Mouse (Mus musculus) cerebellum, adult 2 months (tissue): ENCODE data around the gene Eif2s2. TPM values are rescaled to one million over a fixed set of nuclear protein-coding genes. Genes with fewer than 3 reads are reported as not detected.
"Not testable (repeated sequence)": the region's sequence is repeated elsewhere in the genome, so short reads cannot be mapped to it uniquely, and the experiment has no call there.

Source experiments
- DNase-seq, 2 experiments: peaks; one replicate each; pipeline ENCODE4 v3.0.0; 2021
- H3K27ac ChIP-seq: fragments of 200-500 bp; 2 replicates; pipeline ENCODE4 v1.5.1; 2012; ENCODE audit warnings: low read length, control low read depth, inconsistent platforms; ENCODE audit not compliant: insufficient read depth
- H3K27me3 ChIP-seq: fragments of 200-500 bp; 2 replicates; pipeline ENCODE4 v1.6.1; 2012; ENCODE audit warnings: inconsistent platforms, mild to moderate bottlenecking, low read length, moderate library complexity; ENCODE audit not compliant: control insufficient read depth, insufficient read depth
- H3K4me1 ChIP-seq: fragments of 200-500 bp; 2 replicates; pipeline ENCODE4 v1.6.1; 2011; ENCODE audit warnings: low read length; ENCODE audit not compliant: control insufficient read depth, insufficient read depth
- H3K4me3 ChIP-seq: fragments of 200-500 bp; replicated peaks from 2 replicates; pipeline ENCODE3; 2011; ENCODE audit warnings: mild to moderate bottlenecking, low read depth, low read length, control low read depth; ENCODE audit not compliant: insufficient read depth
- CTCF ChIP-seq: fragments of 200-500 bp; IDR thresholded peaks from 2 replicates; pipeline ENCODE4 v1.5.1; 2011; ENCODE audit warnings: low read depth, mild to moderate bottlenecking, control low read depth, low read length, moderate library complexity, borderline replicate concordance; ENCODE audit not compliant: insufficient read depth
- POLR2A ChIP-seq: fragments of 200-500 bp; IDR thresholded peaks from 2 replicates; pipeline ENCODE4 v1.6.1; 2011; ENCODE audit warnings: low read length, control low read depth, borderline replicate concordance; ENCODE audit not compliant: insufficient read depth
- WGBS: fragments of 180-500 bp; shearing (Covaris S2); methylation state at CpG from one replicate; pipeline ENCODE4 v1.1.7; 2018; 5-methylcytosine and 5-hydroxymethylcytosine counted together
- polyA plus RNA-seq: library from polyadenylated mRNA; depleted of rRNA; stranded (reverse); fragments of >200 nt; gene quantifications from 2 replicates; pipeline ENCODE4 v1.2.3, GENCODE M21; 2012

The Eif2s2 gene
- polyA plus RNA-seq, 1 experiment = 50.2 TPM

DNA sequence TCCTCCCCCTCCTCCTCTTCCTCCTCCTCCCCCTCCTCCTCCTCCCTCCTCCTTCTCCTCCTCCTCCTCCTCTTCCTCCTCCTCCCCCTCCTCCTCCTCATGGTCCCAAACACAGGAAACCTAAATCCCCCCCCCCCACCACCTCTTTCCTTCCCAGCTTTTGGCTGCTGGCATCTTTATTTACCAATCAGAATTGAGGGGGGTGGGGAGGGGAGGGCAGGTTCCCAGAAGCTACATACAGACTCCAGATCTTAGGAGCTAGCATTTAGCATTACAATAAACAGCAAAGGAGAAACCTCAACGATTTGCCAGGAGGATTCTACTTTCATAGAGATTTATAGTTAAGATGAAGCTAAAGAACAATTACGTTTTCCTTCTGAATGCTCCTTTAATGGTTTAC, 13.1 kb upstream of the Eif2s2 start:
- H3K4me3 ChIP-seq = no peak overlapping the region
- H3K27ac ChIP-seq = no peak overlapping the region
- TF ChIP-seq POLR2A = no peak
- no peak for TF ChIP-seq CTCF
- H3K27me3 ChIP-seq = no peaks in the 10 kb centered on the region
- WGBS = 55% methylated on average over 2 of the region's 2 CpGs
- no peaks in the 10 kb centered on the region for H3K4me1 ChIP-seq
- no peak for DNase-seq

- DNase-seq = no peak
- WGBS = 91% methylated on average over 3 of the region's 3 CpGs
- Histone ChIP-seq H3K27ac (no peak overlapping the region), H3K27me3 (no peaks in the 10 kb centered on the region), H3K4me1 (no peaks in the 10 kb centered on the region), H3K4me3 (no peak overlapping the region)
- TF ChIP-seq POLR2A (no peak), CTCF (no peak)
Observed at GRCm38 (mm10) chr2:154902111-154902510, 9.4 kb upstream of the Eif2s2 start.

DNA sequence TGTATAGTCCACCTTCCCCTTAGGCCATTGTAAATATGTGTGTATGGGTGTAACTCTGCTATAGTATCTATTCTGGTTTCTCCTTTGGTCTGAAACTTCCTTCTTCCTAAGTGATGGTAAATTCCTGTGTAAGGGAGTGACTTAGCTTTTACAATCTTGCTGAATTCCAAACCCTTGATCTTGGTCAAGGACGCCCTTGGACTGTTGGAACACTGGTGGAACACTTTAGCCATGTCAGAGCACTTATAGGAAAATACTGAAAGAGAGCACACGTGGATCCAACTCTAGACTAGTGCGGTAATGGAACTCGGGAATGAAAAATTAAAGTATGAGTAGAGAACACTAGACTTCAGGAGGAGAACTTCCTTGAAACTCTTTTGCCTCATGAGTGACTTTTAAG, 6.7 kb upstream of the Eif2s2 start:
- H3K27ac ChIP-seq, H3K4me3 ChIP-seq, H3K27me3 ChIP-seq, DNase-seq, H3K4me1 ChIP-seq: not testable (repeated sequence)
- 80% methylated on average over 4 of the region's 4 CpGs for WGBS

- not testable (repeated sequence) for DNase-seq, H3K4me3 ChIP-seq, H3K27ac ChIP-seq, H3K4me1 ChIP-seq, H3K27me3 ChIP-seq
- WGBS = 91% methylated on average over 8 of the region's 8 CpGs
Observed at GRCm38 (mm10) chr2:154899004-154899403, 6.3 kb upstream of the Eif2s2 start.

- WGBS = 70% methylated on average over 4 of the region's 4 CpGs
- no peak overlapping the region for H3K4me3 ChIP-seq
Observed at GRCm38 (mm10) chr2:154893548-154893947, 813 bp upstream of the Eif2s2 start.

GRCm38 (mm10) chr2:154893045-154893385, 280 bp upstream of the Eif2s2 start:
- Histone ChIP-seq H3K4me3 (peak overlapping the region; percentile 73), H3K27ac (no peak overlapping the region), H3K27me3 (no peaks in the 10 kb centered on the region), H3K4me1 (peaks cover 3% of the 10 kb centered on the region; the same call in 1 of the 2 replicates)
- TF ChIP-seq POLR2A = no peak
- no peak for TF ChIP-seq CTCF
- no peak for DNase-seq
- 9% methylated on average over 12 of the region's 12 CpGs for WGBS

More at GRCm38 (mm10) chr2:154893548-154893947, 813 bp upstream of the Eif2s2 start:
- H3K4me1 ChIP-seq = peaks cover 3% of the 10 kb centered on the region; the same call in 1 of the 2 replicates
- H3K27ac ChIP-seq = no peak overlapping the region
- H3K27me3 ChIP-seq = no peaks in the 10 kb centered on the region
- TF ChIP-seq CTCF (no peak), POLR2A (no peak)
- no peak for DNase-seq

- WGBS = 5% methylated on average over 2 of the region's 2 CpGs
Observed at GRCm38 (mm10) chr2:154891585-154891984, 1.1 kb downstream of the Eif2s2 start.

DNA sequence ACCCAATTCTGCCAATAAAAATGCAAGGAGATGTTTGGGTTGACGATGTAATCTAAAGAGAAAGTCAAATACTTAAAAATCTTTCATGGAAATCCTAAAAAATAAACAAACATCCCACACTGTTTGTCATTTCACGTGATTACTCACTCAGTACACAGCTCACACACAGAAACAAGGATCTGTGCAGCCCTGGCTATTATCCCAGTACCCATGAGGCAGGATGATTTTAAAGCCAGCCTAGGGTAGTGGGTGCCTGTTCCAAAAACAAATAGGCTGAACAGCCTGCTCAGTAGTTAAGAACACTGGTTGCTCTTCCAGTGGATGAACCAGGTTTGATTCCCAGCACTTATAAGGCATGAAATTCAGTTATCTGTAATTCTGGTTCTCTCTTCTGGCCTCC, 16.1 kb downstream of the Eif2s2 start:
- peak in 1 of 2 experiments; percentile 53 for DNase-seq
- H3K27ac ChIP-seq = no peak overlapping the region
- H3K4me1 ChIP-seq = peaks cover 2% of the 10 kb centered on the region; the same call in 1 of the 2 replicates
- no peak for TF ChIP-seq CTCF
- TF ChIP-seq POLR2A = no peak
- no peak overlapping the region for H3K4me3 ChIP-seq
- no peaks in the 10 kb centered on the region for H3K27me3 ChIP-seq
- 49% methylated on average over 2 of the region's 2 CpGs for WGBS

More at GRCm38 (mm10) chr2:154891585-154891984, 1.1 kb downstream of the Eif2s2 start:
- TF ChIP-seq POLR2A (no peak), CTCF (no peak)
- H3K4me1 ChIP-seq = peaks cover 3% of the 10 kb centered on the region; the same call in 1 of the 2 replicates
- H3K27me3 ChIP-seq = no peaks in the 10 kb centered on the region
- H3K27ac ChIP-seq = no peak overlapping the region
- H3K4me3 ChIP-seq = peak overlapping the region; percentile 73
- DNase-seq = no peak
